Mouse (Mus musculus): ENCODE results near the gene Lmbrd1. TPM values are rescaled to one million over a fixed set of nuclear protein-coding genes. Genes with fewer than 3 reads are reported as not detected.
"Not testable (repeated sequence)": the region's sequence is repeated elsewhere in the genome, so short reads cannot be mapped to it uniquely, and the experiment has no call there.

Lmbrd1 gene
- polyA plus RNA-seq, 2 experiments: 31.4 to 36.0 TPM

DNA sequence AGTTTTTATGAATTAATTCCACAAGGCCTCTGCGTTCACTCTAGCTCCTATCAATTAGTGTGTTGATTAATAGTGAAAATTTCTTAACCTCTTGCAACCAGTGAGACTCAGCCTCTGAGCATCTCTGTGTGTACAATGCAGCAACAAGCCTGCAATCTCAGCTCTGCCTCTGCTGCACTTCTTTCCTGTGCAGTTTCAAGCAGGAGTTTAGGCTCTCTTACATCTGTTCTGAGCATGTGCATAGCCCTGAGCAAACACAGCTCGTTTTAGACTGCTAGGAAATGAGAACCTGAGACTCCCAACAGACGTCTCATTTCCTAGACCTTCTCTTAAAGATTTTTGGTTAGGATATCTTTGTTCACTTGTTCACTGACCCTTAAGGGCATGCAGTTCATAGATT, 63.1 kb downstream of the Lmbrd1 start:
- Histone ChIP-seq H3K27me3 (ENCODE audit: control insufficient read depth, insufficient read depth, low read length) (no peaks in the 10 kb centered on the region), H3K36me3 (ENCODE audit: control insufficient read depth, insufficient read depth, low read length) (peaks cover 8% of the 10 kb centered on the region; the same call in 1 of the 2 replicates), H3K9ac (ENCODE audit: low read depth, low read length, severe bottlenecking) (no peak overlapping the region), H3K4me1 (ENCODE audit: control insufficient read depth, insufficient read depth, low read length) (no peaks in the 10 kb centered on the region), H3K27ac (replicated peaks; ENCODE audit: low read depth, low read length) (no peak overlapping the region), H3K9me3 (ENCODE audit: control insufficient read depth, low read length) (no peaks in the 10 kb centered on the region), H3K4me3 (replicated peaks; ENCODE audit: low read length) (no peak overlapping the region), H3K4me2 (replicated peaks; ENCODE audit: low read depth, low read length, severe bottlenecking) (no peak overlapping the region)
- DNase-seq (ENCODE audit: low spot score): no peak
- no peak for TF ChIP-seq POLR2A (IDR thresholded peaks at IDR 0.05; ENCODE audit: borderline replicate concordance, extremely low read depth, insufficient read depth, insufficient read length)
- no peak for ATAC-seq (ENCODE audit: low FRiP score, low read depth)
- WGBS: 27% methylated on average over 3 of the region's 3 CpGs

DNA sequence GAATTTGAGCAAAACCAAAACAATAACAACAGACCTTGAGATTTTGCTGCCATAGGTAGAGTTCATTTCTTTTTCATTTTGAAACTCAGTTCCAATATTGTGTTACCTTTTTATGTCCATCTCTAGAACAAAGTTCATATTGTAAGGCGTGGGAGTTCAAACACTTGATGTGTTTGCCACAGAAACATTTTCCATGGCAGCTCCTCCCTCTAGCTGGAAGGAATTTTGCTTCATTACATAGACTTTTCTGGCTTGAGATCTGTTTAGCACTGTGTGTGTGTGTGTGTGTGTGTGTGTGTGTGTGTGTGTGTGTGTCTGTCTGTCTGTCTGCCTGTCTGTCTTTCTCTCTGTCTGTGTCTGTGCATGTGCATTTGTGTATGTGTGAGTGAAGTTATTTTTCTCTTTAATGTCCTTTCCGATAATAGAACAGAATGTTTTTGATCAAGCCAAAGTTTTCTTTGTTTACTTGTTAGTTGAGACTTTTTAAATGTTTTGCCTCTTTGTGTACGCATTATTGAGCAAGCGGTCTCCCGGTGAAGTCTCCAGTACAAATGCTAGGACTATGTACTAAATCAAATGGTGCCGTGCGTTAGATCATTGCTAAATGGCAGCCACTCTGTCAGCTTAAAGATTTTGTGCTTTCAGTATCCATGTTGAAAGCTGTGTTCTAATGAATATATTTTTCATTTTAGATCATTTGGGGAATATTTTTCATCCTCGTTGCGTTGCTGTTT, 64.9 kb downstream of the Lmbrd1 start:
- Histone ChIP-seq H3K36me3 (ENCODE audit: control insufficient read depth, insufficient read depth, low read length) (peaks cover 14% of the 10 kb centered on the region), H3K27me3 (ENCODE audit: control insufficient read depth, insufficient read depth, low read length) (no peaks in the 10 kb centered on the region), H3K27ac (replicated peaks; ENCODE audit: low read depth, low read length) (no peak overlapping the region), H3K4me3 (replicated peaks; ENCODE audit: low read length) (no peak overlapping the region), H3K4me1 (ENCODE audit: control insufficient read depth, insufficient read depth, low read length) (no peaks in the 10 kb centered on the region), H3K4me2 (replicated peaks; ENCODE audit: low read depth, low read length, severe bottlenecking) (no peak overlapping the region), H3K9ac (ENCODE audit: low read depth, low read length, severe bottlenecking) (no peak overlapping the region), H3K9me3 (ENCODE audit: control insufficient read depth, low read length) (no peaks in the 10 kb centered on the region)
- no peak for TF ChIP-seq POLR2A (IDR thresholded peaks at IDR 0.05; ENCODE audit: borderline replicate concordance, extremely low read depth, insufficient read depth, insufficient read length)
- no peak for DNase-seq (ENCODE audit: low spot score)
- ATAC-seq (ENCODE audit: low FRiP score, low read depth): no peak
- WGBS: 91% methylated on average over 9 of the region's 9 CpGs

DNA sequence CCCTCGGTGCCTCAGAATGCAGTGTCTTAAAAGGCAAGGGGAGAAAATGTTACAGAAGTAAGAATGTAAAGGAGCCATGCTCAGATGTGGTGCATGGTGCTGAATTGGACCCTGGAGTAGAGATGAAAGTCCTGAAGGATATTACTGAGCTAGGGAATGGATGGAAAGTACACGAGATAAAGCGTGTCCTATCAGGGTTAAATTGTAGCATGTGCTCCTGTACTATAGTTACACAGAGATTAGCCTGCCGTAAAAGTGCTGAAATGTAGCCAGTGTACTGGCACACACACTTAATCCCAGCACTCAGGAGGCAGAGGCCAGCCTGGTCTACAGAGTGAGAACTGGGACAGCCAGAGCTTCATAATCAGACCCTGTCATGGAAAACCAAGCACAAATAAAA, 74.3 kb downstream of the Lmbrd1 start:
- WGBS: 89% methylated on average over 4 of the region's 4 CpGs
- Histone ChIP-seq H3K27ac (replicated peaks; ENCODE audit: low read depth, low read length) (no peak overlapping the region), H3K4me3 (replicated peaks; ENCODE audit: low read length) (no peak overlapping the region), H3K4me1 (ENCODE audit: control insufficient read depth, insufficient read depth, low read length) (no peaks in the 10 kb centered on the region), H3K9ac (ENCODE audit: low read depth, low read length, severe bottlenecking) (no peak overlapping the region), H3K36me3 (ENCODE audit: control insufficient read depth, insufficient read depth, low read length) (peaks cover 25% of the 10 kb centered on the region), H3K4me2 (replicated peaks; ENCODE audit: low read depth, low read length, severe bottlenecking) (no peak overlapping the region), H3K9me3 (ENCODE audit: control insufficient read depth, low read length) (no peaks in the 10 kb centered on the region), H3K27me3 (ENCODE audit: control insufficient read depth, insufficient read depth, low read length) (no peaks in the 10 kb centered on the region)
- no peak for TF ChIP-seq POLR2A (IDR thresholded peaks at IDR 0.05; ENCODE audit: borderline replicate concordance, extremely low read depth, insufficient read depth, insufficient read length)
- ATAC-seq (ENCODE audit: low FRiP score, low read depth): no peak
- DNase-seq (ENCODE audit: low spot score): no peak

DNA sequence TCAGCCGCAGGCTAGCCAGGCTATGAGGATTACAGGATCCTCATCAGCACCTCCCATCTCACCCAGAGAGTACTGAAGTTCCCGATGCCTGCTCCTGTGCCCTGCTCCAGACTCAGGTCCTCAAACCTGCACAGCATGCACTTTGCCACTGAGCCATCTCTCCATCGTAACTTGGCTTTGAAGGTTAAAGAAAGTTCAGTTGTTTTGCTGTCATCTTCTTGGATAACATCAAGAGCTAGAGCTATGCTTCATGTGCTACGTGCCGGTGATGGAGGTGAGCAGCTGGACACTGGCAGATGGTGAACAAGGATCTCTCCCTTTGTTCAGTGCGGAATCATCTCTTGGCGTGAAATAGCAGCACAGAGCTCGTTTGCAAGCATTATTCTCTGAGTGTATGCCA, 80.1 kb downstream of the Lmbrd1 start:
- WGBS: 84% methylated on average over 8 of the region's 8 CpGs
- DNase-seq (ENCODE audit: low spot score) (no peak), ATAC-seq (ENCODE audit: low FRiP score, low read depth) (no peak; the same call in 1 of the 2 replicates)
- H3K27me3 ChIP-seq (ENCODE audit: control insufficient read depth, insufficient read depth, low read length): no peaks in the 10 kb centered on the region
- no peak overlapping the region for H3K27ac ChIP-seq (replicated peaks; ENCODE audit: low read depth, low read length)
- no peak overlapping the region for H3K4me3 ChIP-seq (replicated peaks; ENCODE audit: low read length)
- no peaks in the 10 kb centered on the region for H3K4me1 ChIP-seq (ENCODE audit: control insufficient read depth, insufficient read depth, low read length)
- H3K9ac ChIP-seq (ENCODE audit: low read depth, low read length, severe bottlenecking): no peak overlapping the region
- H3K4me2 ChIP-seq (replicated peaks; ENCODE audit: low read depth, low read length, severe bottlenecking): no peak overlapping the region
- no peaks in the 10 kb centered on the region for H3K9me3 ChIP-seq (ENCODE audit: control insufficient read depth, low read length)
- no peak for TF ChIP-seq POLR2A (IDR thresholded peaks at IDR 0.05; ENCODE audit: borderline replicate concordance, extremely low read depth, insufficient read depth, insufficient read length)
- peaks cover 6% of the 10 kb centered on the region; the same call in 1 of the 2 replicates for H3K36me3 ChIP-seq (ENCODE audit: control insufficient read depth, insufficient read depth, low read length)

DNA sequence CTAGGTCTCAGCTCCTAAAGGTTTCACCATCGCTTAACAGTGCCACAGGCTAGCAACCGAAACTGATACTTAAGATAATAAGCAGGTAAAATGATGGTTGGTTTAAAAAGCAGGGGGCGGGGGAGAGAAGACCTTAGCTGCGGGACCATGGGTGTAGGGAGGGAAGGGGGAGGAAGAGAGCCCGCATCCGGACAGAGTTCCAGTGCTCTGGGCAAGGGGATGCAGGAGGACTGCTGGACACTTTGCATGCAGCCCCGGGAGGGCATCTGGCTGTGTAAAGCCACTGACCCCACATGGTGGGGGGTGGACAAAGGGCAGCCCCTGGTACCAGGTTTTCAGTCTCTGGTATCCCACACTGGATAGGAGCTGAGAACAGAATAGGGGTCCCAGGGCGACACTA, 88.0 kb downstream of the Lmbrd1 start:
- ATAC-seq (ENCODE audit: low FRiP score, low read depth) (no peak), DNase-seq (ENCODE audit: low spot score) (no peak)
- Histone ChIP-seq H3K4me3 (replicated peaks; ENCODE audit: low read length) (no peak overlapping the region), H3K27me3 (ENCODE audit: control insufficient read depth, insufficient read depth, low read length) (no peaks in the 10 kb centered on the region), H3K9ac (ENCODE audit: low read depth, low read length, severe bottlenecking) (no peak overlapping the region), H3K4me2 (replicated peaks; ENCODE audit: low read depth, low read length, severe bottlenecking) (no peak overlapping the region), H3K36me3 (ENCODE audit: control insufficient read depth, insufficient read depth, low read length) (peaks cover 19% of the 10 kb centered on the region), H3K4me1 (ENCODE audit: control insufficient read depth, insufficient read depth, low read length) (no peaks in the 10 kb centered on the region), H3K9me3 (ENCODE audit: control insufficient read depth, low read length) (no peaks in the 10 kb centered on the region), H3K27ac (replicated peaks; ENCODE audit: low read depth, low read length) (no peak overlapping the region)
- no peak for TF ChIP-seq POLR2A (IDR thresholded peaks at IDR 0.05; ENCODE audit: borderline replicate concordance, extremely low read depth, insufficient read depth, insufficient read length)
- 77% methylated on average over 8 of the region's 8 CpGs for WGBS

DNA sequence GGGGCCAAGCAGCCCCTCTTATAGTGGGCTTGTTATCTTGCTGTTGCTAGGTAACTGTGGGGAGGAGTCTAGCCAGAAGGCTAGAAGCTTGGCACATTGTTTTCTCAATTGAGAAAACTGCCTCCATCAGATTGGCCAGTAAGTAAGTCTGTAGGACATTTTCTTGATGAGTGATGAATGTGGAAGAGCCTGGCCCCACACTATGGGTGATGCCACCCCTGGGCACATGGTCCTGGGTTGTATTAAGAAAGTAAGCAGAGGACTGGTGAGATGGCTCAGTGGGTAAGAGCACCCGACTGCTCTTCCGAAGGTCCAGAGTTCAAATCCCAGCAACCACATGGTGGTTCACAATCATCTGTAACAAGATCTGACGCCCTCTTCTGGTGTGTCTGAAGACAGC, 88.8 kb downstream of the Lmbrd1 start:
- 93% methylated on average over 2 of the region's 3 CpGs for WGBS
- ATAC-seq (ENCODE audit: low FRiP score, low read depth): not testable (repeated sequence)

More for the DNA sequence above, 88.8 kb downstream of the Lmbrd1 start:
- H3K4me1 ChIP-seq (ENCODE audit: control insufficient read depth, insufficient read depth, low read length); DNase-seq (ENCODE audit: low spot score); H3K9me3 ChIP-seq (ENCODE audit: control insufficient read depth, low read length); H3K4me3 ChIP-seq (replicated peaks; ENCODE audit: low read length); H3K9ac ChIP-seq (ENCODE audit: low read depth, low read length, severe bottlenecking); H3K27me3 ChIP-seq (ENCODE audit: control insufficient read depth, insufficient read depth, low read length); H3K4me2 ChIP-seq (replicated peaks; ENCODE audit: low read depth, low read length, severe bottlenecking); H3K27ac ChIP-seq (replicated peaks; ENCODE audit: low read depth, low read length): not testable (repeated sequence)
- H3K36me3 ChIP-seq (ENCODE audit: control insufficient read depth, insufficient read depth, low read length): peaks cover 16% of the 10 kb centered on the region
